Mouse (Mus musculus) thymus, postnatal 4 days (tissue): ENCODE measurements around the gene Myo9b.
A peak's percentile ranks its signal among the peaks of the same experiment; 100 is the strongest.

Source experiments
- DNase-seq: peaks from one replicate; pipeline ENCODE4 v3.0.0; 2021

The Myo9b gene

GRCm38 (mm10) chr8:71368366-71368765, 95.9 kb downstream of the Myo9b start:
- no peak for DNase-seq

GRCm38 (mm10) chr8:71369040-71369718, 96.7 kb downstream of the Myo9b start:
- DNase-seq: no peak

- DNase-seq: no peak
Observed at GRCm38 (mm10) chr8:71370711-71371235, 98.3 kb downstream of the Myo9b start.

GRCm38 (mm10) chr8:71371236-71371848, 98.8 kb downstream of the Myo9b start, which contains the start of gene Ocel1:
Gene Ocel1, plus strand, starts transcription at chr8:71371298.
- DNase-seq: peak; percentile 98

- peak; percentile 42 for DNase-seq
Observed at GRCm38 (mm10) chr8:71372427-71372826, 99.9 kb downstream of the Myo9b start.

- DNase-seq: no peak
Observed at GRCm38 (mm10) chr8:71373000-71373399, 100.5 kb downstream of the Myo9b start.

- no peak for DNase-seq
Observed at GRCm38 (mm10) chr8:71374616-71375206, 102.2 kb downstream of the Myo9b start.

- DNase-seq: peak; percentile 77
Observed at GRCm38 (mm10) chr8:71375581-71376422, 103.3 kb downstream of the Myo9b start.

- no peak for DNase-seq
Observed at GRCm38 (mm10) chr8:71376423-71377030, 104.0 kb downstream of the Myo9b start.

GRCm38 (mm10) chr8:71379008-71379407, 106.5 kb downstream of the Myo9b start:
- DNase-seq: no peak

- DNase-seq: no peak
Observed at GRCm38 (mm10) chr8:71379512-71380075, 107.1 kb downstream of the Myo9b start.

GRCm38 (mm10) chr8:71380178-71381171, 108.0 kb downstream of the Myo9b start:
- peak; percentile 42 for DNase-seq

- peak; percentile 63 for DNase-seq
Observed at GRCm38 (mm10) chr8:71381421-71381970, 109.0 kb downstream of the Myo9b start, which contains the start of gene Nr2f6. Gene Nr2f6, minus strand, starts transcription at chr8:71381960.

GRCm38 (mm10) chr8:71381971-71382961, 109.8 kb downstream of the Myo9b start:
- peak; percentile 79 for DNase-seq

- no peak for DNase-seq
Observed at GRCm38 (mm10) chr8:71383396-71383795, 110.9 kb downstream of the Myo9b start.

- DNase-seq: no peak
Observed at GRCm38 (mm10) chr8:71383860-71384259, 111.3 kb downstream of the Myo9b start.

GRCm38 (mm10) chr8:71385212-71385835, 112.8 kb downstream of the Myo9b start:
- DNase-seq: no peak

- DNase-seq: no peak
Observed at GRCm38 (mm10) chr8:71388267-71388666, 115.8 kb downstream of the Myo9b start.

- DNase-seq: no peak
Observed at GRCm38 (mm10) chr8:71391696-71392095, 119.2 kb downstream of the Myo9b start.
